Mouse (Mus musculus) frontal cortex, postnatal 14 days (tissue): ENCODE measurements around the gene Ciapin1.

Experiments
- DNase-seq, 2 experiments: peaks; one replicate each; pipeline ENCODE4 v3.0.0; 2022; ENCODE audit warnings: low spot score in 2 of 2

Ciapin1 gene

GRCm38 (mm10) chr8:94805811-94806210 lies 32.3 kb downstream of the Ciapin1 start:
- no peak for DNase-seq

GRCm38 (mm10) chr8:94804546-94805340 lies 33.4 kb downstream of the Ciapin1 start:
- no peak for DNase-seq

DNA sequence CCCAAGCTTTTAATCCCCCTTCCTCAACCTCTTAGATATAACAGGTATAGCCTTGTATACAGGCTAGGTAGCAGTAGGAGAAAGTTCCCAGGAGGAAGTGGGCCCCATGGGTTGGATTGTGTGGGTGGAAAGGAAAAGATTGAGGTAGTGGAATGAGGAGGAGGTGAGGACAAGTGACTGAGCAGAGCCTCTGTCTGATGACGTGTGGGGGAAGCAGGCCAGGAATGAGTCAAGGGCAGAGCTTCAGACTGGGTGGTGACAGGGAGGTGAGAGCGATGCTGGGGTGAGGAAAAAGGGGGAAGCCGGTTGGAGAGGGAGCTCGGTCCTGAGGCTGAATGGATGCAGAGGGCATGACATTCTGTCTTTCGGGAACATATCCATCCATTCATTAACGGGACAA lies 34.6 kb downstream of the Ciapin1 start:
- DNase-seq, result no peak

- DNase-seq, result no peak
Measured at GRCm38 (mm10) chr8:94802375-94802774, 35.8 kb downstream of the Ciapin1 start.

GRCm38 (mm10) chr8:94801293-94802095 lies 36.7 kb downstream of the Ciapin1 start:
- DNase-seq, result peak in 1 of 2 experiments; percentile 47

DNA sequence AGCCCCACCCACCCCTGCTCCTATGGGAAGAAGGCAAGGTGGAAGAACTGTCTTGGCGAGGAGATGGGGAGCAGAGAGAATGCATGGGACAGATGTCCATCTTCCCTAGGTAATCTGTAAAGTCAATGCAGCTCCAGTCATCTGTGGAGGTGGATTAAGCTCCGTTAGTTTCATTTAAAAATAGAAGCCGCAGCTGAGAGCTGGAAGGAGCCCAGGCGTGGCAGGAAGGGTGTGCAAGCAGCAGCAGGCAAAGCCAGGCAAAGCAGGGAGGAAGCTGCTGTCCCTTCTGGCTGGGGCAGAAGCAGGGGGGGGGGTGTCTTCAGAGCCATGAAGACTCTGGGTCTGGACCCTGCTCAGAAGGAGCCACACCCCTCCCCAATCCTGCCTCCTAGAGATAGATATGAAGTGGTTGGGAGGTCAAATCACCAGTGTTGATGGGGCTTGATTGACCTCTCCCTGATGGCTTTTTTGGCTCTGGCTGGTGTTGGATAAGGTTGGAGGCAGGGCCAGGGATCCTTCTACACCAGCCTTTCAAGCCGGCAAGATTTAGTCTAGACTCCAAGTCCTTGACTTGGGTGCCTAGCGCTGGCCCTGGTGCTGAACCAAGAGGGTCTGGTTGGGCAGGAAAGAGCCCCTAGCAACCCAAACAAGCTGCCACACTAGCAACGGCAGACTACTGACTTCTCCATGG lies 37.7 kb downstream of the Ciapin1 start:
- no peak for DNase-seq

DNA sequence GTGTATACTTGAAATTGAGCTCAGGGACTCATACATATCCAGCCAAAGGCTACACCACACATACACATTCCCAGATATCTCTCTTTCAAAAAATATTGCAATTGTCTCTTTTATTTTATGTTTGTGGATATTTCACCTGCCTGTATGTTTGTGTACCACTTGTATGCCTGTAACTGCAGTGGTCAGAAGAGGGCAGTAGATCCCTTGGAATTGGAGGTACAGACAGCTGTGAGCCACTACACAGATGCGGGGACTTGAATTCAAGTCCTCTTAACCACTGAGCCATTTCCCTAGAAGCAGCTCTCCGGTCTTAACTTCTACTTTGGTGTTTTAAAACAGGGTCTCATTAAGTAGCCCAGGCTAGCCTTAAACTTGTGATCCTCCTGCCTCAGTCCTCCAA lies 43.4 kb downstream of the Ciapin1 start:
- DNase-seq, result no peak

DNA sequence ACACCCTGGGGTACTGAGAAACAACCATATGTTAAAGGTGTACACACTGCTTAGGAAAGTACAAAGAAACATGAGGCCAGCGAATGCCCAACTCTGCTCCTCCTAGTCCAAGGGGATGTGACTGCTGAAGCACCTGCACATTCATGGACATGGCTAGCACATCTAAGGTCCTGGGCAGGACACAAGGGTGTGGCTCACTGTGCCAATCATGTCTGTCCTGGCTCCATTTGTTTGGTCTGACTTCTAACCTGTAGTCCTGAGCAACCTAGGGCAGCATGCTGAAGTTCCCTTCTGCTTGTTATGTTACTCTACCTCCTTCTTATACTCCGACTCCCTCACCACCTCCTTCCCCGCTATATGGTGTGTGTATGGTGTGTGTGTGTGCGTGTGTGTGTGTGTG lies 43.8 kb downstream of the Ciapin1 start:
- DNase-seq, result no peak

- no peak for DNase-seq
Measured at GRCm38 (mm10) chr8:94789256-94789955, 48.8 kb downstream of the Ciapin1 start.

- no peak for DNase-seq
Measured at GRCm38 (mm10) chr8:94787524-94788501, 50.3 kb downstream of the Ciapin1 start.

DNA sequence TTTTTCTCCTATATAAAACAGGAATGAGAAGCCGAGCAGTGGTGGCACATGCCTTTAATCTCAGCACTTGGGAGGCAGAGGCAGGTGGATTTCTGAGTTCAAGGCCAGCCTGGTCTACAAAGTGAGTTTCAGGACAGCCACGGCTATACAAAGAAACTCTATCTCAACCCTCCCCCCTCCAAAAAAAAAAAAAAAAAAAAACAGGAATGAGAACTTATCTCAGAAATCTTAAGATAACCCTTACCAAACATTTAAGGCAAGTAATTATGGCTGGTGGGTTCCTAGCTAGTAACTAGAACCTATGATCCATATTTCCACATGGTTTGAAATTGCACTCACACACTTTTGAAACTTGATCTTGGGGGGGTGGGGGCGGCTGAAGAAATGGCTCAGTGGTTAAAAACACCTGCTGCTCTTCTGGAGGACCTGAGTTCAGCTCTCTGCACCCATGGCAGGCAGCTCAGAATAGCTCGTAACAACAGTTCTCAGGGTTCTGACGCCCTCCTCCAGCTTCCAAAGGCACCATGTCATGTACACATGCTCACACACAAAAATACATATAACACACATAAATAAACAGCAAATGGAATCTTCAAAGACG lies 52.1 kb downstream of the Ciapin1 start:
- DNase-seq, result no peak

DNA sequence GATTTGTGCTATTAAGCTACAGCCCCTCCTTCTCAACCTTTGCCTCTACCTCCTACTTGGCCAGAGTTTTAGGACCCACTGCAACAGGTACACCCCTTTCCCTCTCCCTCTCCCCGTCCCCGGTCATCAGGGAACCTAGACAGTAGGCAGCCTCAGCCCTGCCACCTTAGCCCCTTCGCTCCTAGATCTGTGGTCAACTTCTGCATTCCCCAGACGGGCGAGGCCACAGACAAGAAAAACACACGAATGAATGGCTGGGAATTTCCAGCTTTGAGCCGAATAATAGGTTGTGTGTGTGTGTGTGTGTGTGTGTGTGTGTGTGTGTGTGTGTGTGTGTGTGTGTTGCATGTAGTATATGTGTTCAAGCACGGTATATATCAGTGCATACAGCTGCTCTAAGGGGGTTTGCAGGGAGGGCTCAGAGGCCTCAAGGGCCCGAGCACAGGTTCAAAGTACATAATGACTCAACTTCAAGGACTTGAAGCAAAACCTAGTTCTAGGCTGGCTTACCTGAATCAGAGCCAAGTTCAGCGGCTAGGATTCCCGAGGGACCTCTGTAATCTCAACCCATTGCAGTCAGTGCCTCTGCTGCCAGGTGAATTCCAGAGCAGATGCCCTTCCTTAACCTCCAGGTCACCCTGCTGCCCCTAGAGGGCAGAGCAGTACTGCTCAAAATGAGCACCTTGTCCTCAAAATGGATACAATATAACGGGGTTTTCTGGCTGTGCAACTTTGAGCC lies 52.7 kb downstream of the Ciapin1 start:
- no peak for DNase-seq

DNA sequence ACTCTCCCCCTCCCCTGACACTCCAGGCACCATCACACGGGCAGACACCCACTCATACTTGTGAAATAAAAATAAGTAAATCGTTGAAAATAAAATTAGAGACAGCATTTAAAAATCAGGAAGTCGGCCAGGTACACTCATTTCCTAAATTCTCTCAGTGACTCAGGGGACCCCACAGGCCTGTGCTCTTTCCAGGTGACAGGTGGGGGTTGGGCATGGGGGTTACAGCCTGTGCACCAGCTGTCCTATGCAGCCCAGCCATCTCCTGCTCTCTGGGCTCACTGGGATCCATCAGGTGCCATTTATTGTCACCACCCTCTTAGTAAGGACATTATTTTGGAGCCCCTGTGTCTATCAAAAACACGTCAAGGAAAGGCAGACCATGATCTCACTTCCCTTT lies 54.3 kb downstream of the Ciapin1 start:
- DNase-seq, result no peak

- peak in 1 of 2 experiments; percentile 9 for DNase-seq
Measured at GRCm38 (mm10) chr8:94781838-94782235, 56.3 kb downstream of the Ciapin1 start.

- DNase-seq, result peak in 1 of 2 experiments; percentile 6
Measured at GRCm38 (mm10) chr8:94781155-94781837, 56.9 kb downstream of the Ciapin1 start.

GRCm38 (mm10) chr8:94780491-94781154 lies 57.5 kb downstream of the Ciapin1 start:
- no peak for DNase-seq

GRCm38 (mm10) chr8:94779534-94780294 lies 58.4 kb downstream of the Ciapin1 start:
- DNase-seq, result no peak
